Mouse (Mus musculus) C2C12 (cell line): ENCODE measurements around the gene Actrt2. TPM values are rescaled to one million over a fixed set of nuclear protein-coding genes. Genes with fewer than 3 reads are reported as not detected.

Experiments used
- H3K27me3 ChIP-seq: one replicate; pipeline ENCODE4 v1.6.1; 2011; ENCODE audit not compliant: control insufficient read depth, insufficient read depth, insufficient read length
- H3K36me3 ChIP-seq: one replicate; pipeline ENCODE4 v1.6.1; 2011; ENCODE audit not compliant: control insufficient read depth, insufficient read depth
- H3K4me3 ChIP-seq: one replicate; pipeline ENCODE4 v1.5.1; 2011; ENCODE audit warnings: mild to moderate bottlenecking, control low read depth; ENCODE audit not compliant: poor library complexity, insufficient read depth, severe bottlenecking
- H3K79me2 ChIP-seq: one replicate; pipeline ENCODE4 v1.6.1; 2011; ENCODE audit not compliant: control insufficient read depth, insufficient read depth
- H3K79me3 ChIP-seq: one replicate; pipeline ENCODE4 v1.6.1; 2011; ENCODE audit warnings: low read depth, control low read depth
- H3ac ChIP-seq: one replicate; pipeline ENCODE3; 2011; ENCODE audit warnings: low read depth; ENCODE audit not compliant: control insufficient read depth, insufficient read length
- CEBPB ChIP-seq: IDR thresholded peaks from one replicate; pipeline ENCODE4 v1.6.1; 2011; ENCODE audit warnings: low read depth, mild to moderate bottlenecking, control low read depth, moderate library complexity
- CTCF ChIP-seq: IDR thresholded peaks from one replicate; pipeline ENCODE4 v1.5.1; 2011; ENCODE audit not compliant: control insufficient read depth, insufficient read depth, insufficient read length
- FOSL1 ChIP-seq: IDR thresholded peaks from one replicate; pipeline ENCODE4 v1.8.0; 2011; ENCODE audit warnings: mild to moderate bottlenecking, low read length; ENCODE audit not compliant: poor library complexity, insufficient read depth, severe bottlenecking
- MAX ChIP-seq: IDR thresholded peaks from one replicate; pipeline ENCODE4 v1.6.1; 2011; ENCODE audit warnings: mild to moderate bottlenecking, control low read depth
- MYOD1 ChIP-seq: IDR thresholded peaks from one replicate; pipeline ENCODE4 v1.6.1; 2011; ENCODE audit warnings: low read depth; ENCODE audit not compliant: control insufficient read depth, insufficient read length
- MYOG ChIP-seq: IDR thresholded peaks from one replicate; pipeline ENCODE4 v1.6.1; 2011; ENCODE audit not compliant: control insufficient read depth, insufficient read length; ENCODE audit errors: extremely low read depth
- USF1 ChIP-seq: IDR thresholded peaks from one replicate; pipeline ENCODE4 v1.6.1; 2011; ENCODE audit warnings: low read depth, mild to moderate bottlenecking, control low read depth, moderate library complexity
- long read RNA-seq, 2 experiments: library from polyadenylated mRNA; unstranded; transcript quantifications; one replicate each; pipeline ENCODE4 v2.0.0; 2019 to 2020
- polyA plus RNA-seq: library from polyadenylated mRNA; unstranded; fragments of >200 nt; fragmentation: generic; extraction: Trizol; gene quantifications from one replicate; pipeline ENCODE4 v1.2.1, GENCODE M21; 2012; ENCODE audit warnings: missing spikeins

The Actrt2 gene
- polyA plus RNA-seq = not detected
- long read RNA-seq, experiment 1 = 0 reads
- long read RNA-seq, experiment 2 = 0 reads

DNA sequence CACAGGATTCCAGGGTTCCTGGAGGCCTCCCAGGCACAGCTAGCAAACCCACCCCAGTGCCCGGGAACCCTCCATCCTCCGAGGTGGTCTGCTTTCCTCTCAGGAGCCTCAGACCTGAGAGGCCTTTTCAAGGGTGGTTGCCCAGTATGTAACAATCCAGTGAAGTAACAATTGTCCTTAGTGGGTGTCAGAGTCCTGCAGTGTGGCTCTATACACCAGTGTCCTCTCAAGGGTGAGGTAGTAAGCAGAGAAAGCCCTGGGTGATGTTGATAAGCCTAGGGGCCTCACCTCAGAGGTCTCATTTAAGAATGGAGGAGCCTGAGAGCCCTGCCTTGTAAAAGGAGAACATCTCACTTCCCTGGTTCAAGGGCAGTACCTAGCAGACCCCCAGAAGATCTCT lies at the start of gene Actrt2:
Gene Actrt2 (minus strand): TSS at position 101 of the 400 bp plus-strand sequence.
- Histone ChIP-seq H3K27me3 (no peaks in the 10 kb centered on the region), H3K4me3 (no peak within 1 kb of the TSS), H3K36me3 (no peaks in the 10 kb centered on the region), H3K79me3 (no peaks in the 10 kb centered on the region), H3K79me2 (no peaks in the 10 kb centered on the region), H3ac (no peak within 1 kb of the TSS)
- no peak for TF ChIP-seq FOSL1
- TF ChIP-seq CTCF = no peak

DNA sequence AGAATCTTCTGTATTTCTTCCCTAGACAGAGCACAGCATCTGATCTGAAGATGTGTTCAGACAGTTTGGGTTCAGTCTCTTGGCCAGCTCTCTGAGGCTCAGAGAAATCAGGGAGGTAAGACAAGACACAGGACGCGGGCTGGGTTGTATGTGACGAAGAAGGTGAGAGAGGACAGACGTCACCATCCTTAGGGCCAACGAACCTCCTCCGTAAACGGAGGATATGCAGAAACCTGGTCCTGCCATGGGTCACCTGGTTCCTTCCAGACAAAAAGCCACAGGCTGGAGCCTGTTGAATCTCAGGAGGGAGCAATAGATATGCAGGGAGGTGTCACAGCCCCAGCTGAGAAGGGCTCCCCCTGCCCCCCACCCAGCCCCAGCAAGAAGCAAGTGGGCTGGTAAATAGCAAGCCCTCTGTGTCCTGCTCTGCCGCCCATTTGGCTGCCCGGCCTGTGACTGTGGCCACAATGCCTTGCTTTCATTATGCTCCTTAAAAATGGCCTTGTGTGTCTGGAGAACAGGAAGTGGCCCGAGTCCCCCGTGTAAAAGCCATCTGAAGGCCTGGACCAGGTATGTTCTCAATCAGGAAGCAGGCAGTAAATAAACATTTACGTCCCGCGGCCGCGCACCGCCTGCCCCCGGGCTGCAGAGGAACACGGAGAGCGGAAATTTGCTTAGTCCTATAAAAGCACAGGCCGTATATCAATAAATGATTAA lies 41.9 kb upstream of the Actrt2 start:
- TF ChIP-seq MAX = no peak
- no peak for TF ChIP-seq CTCF
- TF ChIP-seq USF1 = no peak
- no peak for TF ChIP-seq MYOG
- TF ChIP-seq MYOD1 = no peak
- no peak for TF ChIP-seq CEBPB
- TF ChIP-seq FOSL1 = no peak
- no peak overlapping the region for H3K4me3 ChIP-seq

DNA sequence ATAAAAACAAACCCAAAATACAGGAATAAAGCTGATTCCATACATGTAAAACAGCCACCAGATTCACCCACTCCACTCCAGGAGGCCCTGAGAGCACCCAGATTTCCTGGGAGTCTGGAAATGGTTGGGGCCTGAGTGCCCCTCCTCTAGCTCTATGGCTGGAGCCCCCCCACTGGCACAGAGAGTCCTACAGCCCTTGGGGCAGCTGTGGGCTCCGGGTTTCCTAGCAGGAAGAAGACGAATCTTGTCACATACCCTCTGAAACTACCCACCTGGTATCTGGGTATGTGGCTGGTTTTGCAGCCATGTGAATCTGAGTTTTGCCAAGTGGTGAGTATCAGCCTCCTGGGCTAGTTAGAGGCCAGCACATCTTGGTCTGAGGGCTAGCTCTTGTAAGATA lies 41.1 kb upstream of the Actrt2 start:
- Histone ChIP-seq H3K36me3 (no peaks in the 10 kb centered on the region), H3K79me3 (no peaks in the 10 kb centered on the region), H3ac (no peak overlapping the region), H3K27me3 (no peaks in the 10 kb centered on the region), H3K79me2 (no peaks in the 10 kb centered on the region), H3K4me3 (no peak overlapping the region)
- no peak for TF ChIP-seq MYOG
- TF ChIP-seq CEBPB = no peak
- no peak for TF ChIP-seq MAX
- no peak for TF ChIP-seq MYOD1
- TF ChIP-seq FOSL1 = no peak
- TF ChIP-seq USF1 = no peak
- TF ChIP-seq CTCF = no peak

More for the DNA sequence above, 41.9 kb upstream of the Actrt2 start:
- H3K79me2 ChIP-seq = no peaks in the 10 kb centered on the region
- no peaks in the 10 kb centered on the region for H3K79me3 ChIP-seq
- no peaks in the 10 kb centered on the region for H3K36me3 ChIP-seq
- no peak overlapping the region for H3ac ChIP-seq
- no peaks in the 10 kb centered on the region for H3K27me3 ChIP-seq

DNA sequence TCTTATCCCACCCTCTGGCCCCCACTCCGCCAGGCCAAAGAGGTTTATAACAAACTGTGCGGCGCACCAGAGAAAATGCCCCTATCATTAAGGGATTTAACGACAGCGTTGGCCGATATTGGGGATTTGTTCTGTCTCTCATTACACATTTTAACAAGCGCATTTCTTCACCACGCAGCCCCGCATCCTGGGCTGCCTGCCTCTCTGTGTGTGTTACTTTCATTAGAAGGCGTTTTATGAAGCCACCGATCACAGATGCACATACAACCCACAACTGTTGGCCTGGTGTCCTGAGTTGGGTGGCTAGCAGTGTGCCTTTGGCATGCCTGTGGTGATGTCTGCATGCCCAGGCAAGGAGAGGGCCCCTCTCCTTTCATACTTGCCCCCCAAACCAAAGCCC lies 40.6 kb upstream of the Actrt2 start:
- no peak overlapping the region for H3K4me3 ChIP-seq
- H3K27me3 ChIP-seq = no peaks in the 10 kb centered on the region
- no peaks in the 10 kb centered on the region for H3K36me3 ChIP-seq
- TF ChIP-seq CEBPB (no peak), MYOD1 (no peak), MAX (no peak), USF1 (no peak), FOSL1 (no peak), CTCF (no peak), MYOG (no peak)
- no peaks in the 10 kb centered on the region for H3K79me3 ChIP-seq
- no peak overlapping the region for H3ac ChIP-seq
- no peaks in the 10 kb centered on the region for H3K79me2 ChIP-seq

DNA sequence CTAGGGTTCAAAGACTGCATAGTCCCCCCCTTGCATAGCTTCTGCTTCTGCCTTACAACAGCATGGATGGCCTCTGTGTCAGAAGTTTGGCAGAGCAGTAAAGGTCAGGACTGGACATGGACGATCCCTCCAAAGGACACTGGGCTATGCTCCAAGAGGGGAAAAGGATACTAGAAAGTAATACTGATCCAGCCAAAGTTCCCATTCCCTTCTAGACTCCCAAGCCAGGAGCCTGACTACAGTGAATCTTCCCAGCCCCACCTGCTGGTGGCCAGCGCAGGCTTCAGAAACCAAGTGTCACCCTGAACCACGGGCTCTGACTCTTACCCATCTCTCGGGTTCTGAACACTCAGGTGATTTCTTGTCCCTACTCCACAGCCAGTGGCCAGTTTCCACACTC lies 39.9 kb upstream of the Actrt2 start:
- no peak for TF ChIP-seq CEBPB
- Histone ChIP-seq H3K36me3 (no peaks in the 10 kb centered on the region), H3K4me3 (no peak overlapping the region), H3K27me3 (no peaks in the 10 kb centered on the region), H3K79me2 (no peaks in the 10 kb centered on the region), H3K79me3 (no peaks in the 10 kb centered on the region), H3ac (no peak overlapping the region)

DNA sequence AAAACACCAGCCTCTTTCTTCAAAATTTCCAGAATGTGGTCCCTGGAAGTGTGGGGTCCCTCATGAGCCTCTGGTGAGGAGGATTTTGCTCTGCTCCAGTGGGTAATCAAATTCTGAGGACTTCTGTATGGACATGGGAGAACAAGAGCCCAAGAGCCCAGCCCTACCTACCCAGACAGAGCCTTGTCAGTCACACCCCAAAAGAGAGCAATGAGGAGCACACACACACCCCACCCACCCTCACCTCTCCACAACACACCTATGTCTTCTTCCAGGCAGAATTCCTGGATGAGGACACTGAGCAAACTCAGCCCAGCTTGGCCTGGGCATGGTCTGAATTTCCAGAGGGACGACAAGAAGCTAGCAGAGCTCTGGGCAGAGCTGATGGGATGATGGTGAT lies 38.8 kb upstream of the Actrt2 start:
- H3K27me3 ChIP-seq = no peaks in the 10 kb centered on the region
- H3K79me3 ChIP-seq = no peaks in the 10 kb centered on the region
- H3ac ChIP-seq = no peak overlapping the region
- H3K79me2 ChIP-seq = no peaks in the 10 kb centered on the region
- H3K36me3 ChIP-seq = no peaks in the 10 kb centered on the region
- TF ChIP-seq FOSL1 = no peak
- TF ChIP-seq CTCF = no peak
- TF ChIP-seq MYOD1 = no peak
- no peak for TF ChIP-seq MAX
- no peak for TF ChIP-seq MYOG
- no peak for TF ChIP-seq CEBPB
- no peak for TF ChIP-seq USF1
- no peak overlapping the region for H3K4me3 ChIP-seq
